Mouse (Mus musculus) midbrain, embryonic 11.5 days (tissue): ENCODE measurements around the gene Saal1. TPM values are rescaled to one million over a fixed set of nuclear protein-coding genes. Genes with fewer than 3 reads are reported as not detected.

Experiments
- ATAC-seq: fragments of 200-750 bp; cut with Nextera tagmentation; 2 replicates; pipeline ENCODE4 v1.8.0; 2017; ENCODE audit warnings: moderate TSS enrichment, moderate library complexity; ENCODE audit not compliant: low FRiP score
- DNase-seq: peaks from one replicate; pipeline ENCODE4 v3.0.0; 2015; ENCODE audit warnings: low spot score; ENCODE audit errors: missing footprints
- H3K27ac ChIP-seq: fragments of 300-500 bp; sonication (generic); 2 replicates; pipeline ENCODE4 v1.5.1; 2014; ENCODE audit warnings: low read depth, low read length
- H3K27me3 ChIP-seq: fragments of 300-500 bp; sonication (generic); 2 replicates; pipeline ENCODE4 v1.6.1; 2014; ENCODE audit warnings: mild to moderate bottlenecking, low read length, moderate library complexity, mixed read lengths; ENCODE audit not compliant: control insufficient read depth, insufficient read depth
- H3K36me3 ChIP-seq: fragments of 300-500 bp; sonication (generic); 2 replicates; pipeline ENCODE4 v1.6.1; 2014; ENCODE audit warnings: mild to moderate bottlenecking, low read length, moderate library complexity, mixed read lengths; ENCODE audit not compliant: control insufficient read depth, insufficient read depth
- H3K4me1 ChIP-seq: fragments of 300-500 bp; sonication (generic); 2 replicates; pipeline ENCODE4 v1.6.1; 2014; ENCODE audit warnings: low read length; ENCODE audit not compliant: control insufficient read depth, insufficient read depth
- H3K4me2 ChIP-seq: fragments of 300-500 bp; sonication (generic); 2 replicates; pipeline ENCODE4 v1.6.1; 2014; ENCODE audit warnings: mild to moderate bottlenecking, moderate library complexity
- H3K4me3 ChIP-seq: fragments of 300-500 bp; sonication (generic); 2 replicates; pipeline ENCODE4 v1.5.1; 2014; ENCODE audit warnings: low read depth, low read length
- H3K9ac ChIP-seq: fragments of 300-500 bp; sonication (generic); 2 replicates; pipeline ENCODE4 v1.6.1; 2014; ENCODE audit warnings: low read length
- H3K9me3 ChIP-seq: fragments of 300-500 bp; sonication (generic); 2 replicates; pipeline ENCODE4 v1.6.1; 2016; ENCODE audit warnings: low read length; ENCODE audit not compliant: control insufficient read depth
- WGBS: fragments of 180-500 bp; shearing (Covaris S2); extraction: QIAGEN DNeasy Blood & Tissue Kit; methylation state at CpG from one replicate; pipeline ENCODE4 v1.1.7; 2014; 5-methylcytosine and 5-hydroxymethylcytosine counted together
- polyA plus RNA-seq: library from polyadenylated mRNA; unstranded; fragments of >200 nt; fragmentation: Nextera tagmentation; extraction: Ambion mirVana; gene quantifications from 2 replicates; pipeline ENCODE4 v1.2.1, GENCODE M21; 2014

The Saal1 gene
- polyA plus RNA-seq, 1 experiment from 2014 or later, result 42.4 TPM

GRCm38 (mm10) chr7:46732458-46732857 is 22.0 kb upstream of the Saal1 start, which contains the start of gene Saa4:
Gene Saa4 (minus strand): TSS chr7:46732603.
- no peaks in the 10 kb centered on the region for H3K4me1 ChIP-seq
- H3K27me3 ChIP-seq, result no peaks in the 10 kb centered on the region
- WGBS, result 88% methylated on average over 4 of the region's 4 CpGs
- no peak within 1 kb of the TSS for H3K4me3 ChIP-seq
- H3K27ac ChIP-seq, result no peak within 1 kb of the TSS
- H3K9me3 ChIP-seq, result no peaks in the 10 kb centered on the region
- H3K36me3 ChIP-seq, result no peaks in the 10 kb centered on the region
- ATAC-seq (no peak), DNase-seq (no peak)
- H3K4me2 ChIP-seq, result no peak within 1 kb of the TSS
- no peak within 1 kb of the TSS for H3K9ac ChIP-seq

DNA sequence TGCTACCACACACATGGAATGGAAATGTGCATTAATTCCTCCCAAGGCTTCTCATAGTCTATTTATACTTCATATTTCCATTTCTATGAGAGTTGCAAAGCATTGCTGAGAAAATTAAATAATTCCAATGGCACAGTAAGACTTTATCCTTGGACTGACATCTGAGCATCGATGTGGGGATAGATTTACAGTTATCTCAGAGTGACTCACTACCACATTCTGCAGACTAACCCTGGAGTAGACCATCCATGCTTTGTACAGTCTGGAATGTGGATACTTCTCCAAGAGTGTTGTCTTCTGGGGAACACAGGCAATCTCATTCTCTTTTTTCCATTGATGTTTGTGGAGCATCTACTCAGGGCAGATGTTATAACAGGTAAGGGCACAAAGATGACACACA is 17.1 kb upstream of the Saal1 start:
- no peak overlapping the region for H3K4me3 ChIP-seq
- ATAC-seq (no peak), DNase-seq (no peak)
- H3K27me3 ChIP-seq, result no peaks in the 10 kb centered on the region
- no peak overlapping the region for H3K4me2 ChIP-seq
- no peaks in the 10 kb centered on the region for H3K4me1 ChIP-seq
- H3K27ac ChIP-seq, result no peak overlapping the region
- no peaks in the 10 kb centered on the region for H3K36me3 ChIP-seq
- WGBS, result 93% methylated on average over 1 of the region's 1 CpGs
- H3K9ac ChIP-seq, result no peak overlapping the region
- H3K9me3 ChIP-seq, result no peaks in the 10 kb centered on the region

GRCm38 (mm10) chr7:46724396-46724795 is 13.9 kb upstream of the Saal1 start:
- ATAC-seq, result no peak
- WGBS, result 80% methylated on average over 5 of the region's 5 CpGs
- Histone ChIP-seq H3K36me3 (no peaks in the 10 kb centered on the region), H3K9me3 (no peaks in the 10 kb centered on the region), H3K4me3 (no peak overlapping the region), H3K27ac (no peak overlapping the region), H3K4me2 (no peak overlapping the region), H3K9ac (no peak overlapping the region), H3K27me3 (no peaks in the 10 kb centered on the region), H3K4me1 (no peaks in the 10 kb centered on the region)
- DNase-seq, result no peak

GRCm38 (mm10) chr7:46723849-46724248 is 13.4 kb upstream of the Saal1 start:
- no peak overlapping the region for H3K9ac ChIP-seq
- H3K36me3 ChIP-seq, result no peaks in the 10 kb centered on the region
- no peaks in the 10 kb centered on the region for H3K27me3 ChIP-seq
- no peak overlapping the region for H3K4me2 ChIP-seq
- ATAC-seq (no peak), DNase-seq (no peak)
- H3K4me1 ChIP-seq, result no peaks in the 10 kb centered on the region
- H3K27ac ChIP-seq, result no peak overlapping the region
- WGBS, result 94% methylated on average over 3 of the region's 3 CpGs
- H3K9me3 ChIP-seq, result no peaks in the 10 kb centered on the region
- no peak overlapping the region for H3K4me3 ChIP-seq

DNA sequence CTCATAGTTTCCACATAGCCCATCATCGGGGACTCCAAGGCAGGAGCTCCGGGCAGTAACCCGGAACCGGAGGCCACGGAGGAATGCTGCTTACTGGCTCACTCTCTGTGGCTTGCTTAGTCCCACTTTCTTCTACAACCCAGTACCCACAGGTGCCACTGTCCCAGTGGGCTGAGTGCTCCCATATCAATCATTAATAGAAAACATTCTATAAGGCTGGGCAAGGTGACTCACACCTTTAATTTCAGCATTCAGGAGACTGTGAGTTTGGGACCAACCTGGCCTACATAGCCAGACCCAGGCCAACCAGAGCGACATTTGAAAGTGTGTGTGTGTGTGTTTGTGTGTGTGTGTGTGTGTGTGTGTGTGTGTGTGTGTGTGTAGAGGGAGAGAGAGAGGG is 12.9 kb upstream of the Saal1 start:
- Histone ChIP-seq H3K27ac (no peak overlapping the region), H3K9me3 (no peaks in the 10 kb centered on the region)

DNA sequence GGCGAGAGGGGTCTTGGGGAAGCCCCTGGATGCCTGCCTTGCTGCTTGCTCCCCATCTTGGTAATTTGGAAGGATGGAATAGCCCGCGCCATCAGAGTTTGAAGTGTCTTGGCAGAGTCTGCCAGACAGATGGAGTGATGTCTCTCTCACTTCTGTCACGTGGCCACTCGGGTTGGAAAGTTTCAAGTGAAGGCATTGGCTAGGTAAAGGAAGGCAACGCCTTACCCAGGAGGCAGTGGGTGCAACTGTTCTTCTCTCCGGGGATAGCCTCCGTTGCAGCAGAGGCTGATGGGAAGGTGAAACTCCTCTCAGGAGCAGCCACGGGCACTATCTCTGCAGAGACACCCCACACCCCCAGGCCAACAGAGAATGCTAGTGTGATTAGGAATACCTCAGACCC is 10.0 kb upstream of the Saal1 start:
- WGBS, result 77% methylated on average over 9 of the region's 9 CpGs
- DNase-seq (no peak), ATAC-seq (no peak)
- Histone ChIP-seq H3K27ac (no peak overlapping the region), H3K9ac (no peak overlapping the region), H3K4me2 (no peak overlapping the region), H3K27me3 (no peaks in the 10 kb centered on the region), H3K4me1 (no peaks in the 10 kb centered on the region), H3K9me3 (no peaks in the 10 kb centered on the region), H3K36me3 (no peaks in the 10 kb centered on the region), H3K4me3 (no peak overlapping the region)

More for the DNA sequence above, 12.9 kb upstream of the Saal1 start:
- no peaks in the 10 kb centered on the region for H3K27me3 ChIP-seq
- H3K36me3 ChIP-seq, result no peaks in the 10 kb centered on the region
- 93% methylated on average over 6 of the region's 6 CpGs for WGBS
- no peak overlapping the region for H3K4me3 ChIP-seq
- H3K9ac ChIP-seq, result no peak overlapping the region
- no peak overlapping the region for H3K4me2 ChIP-seq
- no peak for ATAC-seq
- H3K4me1 ChIP-seq, result no peaks in the 10 kb centered on the region
- no peak for DNase-seq

DNA sequence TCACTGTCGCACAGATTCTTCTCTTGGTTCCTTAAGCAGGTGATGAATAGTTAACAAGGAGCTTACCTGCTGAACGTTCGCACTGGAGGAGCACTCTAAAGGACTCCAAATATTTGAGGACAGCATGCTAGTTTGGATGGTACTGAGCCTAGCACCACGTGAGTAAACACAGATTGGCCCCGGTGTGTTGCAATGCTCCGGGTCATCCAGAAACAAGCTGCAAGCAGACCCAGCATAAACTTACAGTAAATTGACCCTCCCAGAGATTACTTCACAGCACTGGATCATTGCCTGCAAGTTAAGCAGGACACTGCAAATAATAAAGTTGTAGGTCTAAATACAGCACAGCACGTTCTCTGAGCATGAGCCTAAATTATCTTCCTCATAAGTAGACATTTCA is 9.0 kb upstream of the Saal1 start:
- DNase-seq, result no peak

DNA sequence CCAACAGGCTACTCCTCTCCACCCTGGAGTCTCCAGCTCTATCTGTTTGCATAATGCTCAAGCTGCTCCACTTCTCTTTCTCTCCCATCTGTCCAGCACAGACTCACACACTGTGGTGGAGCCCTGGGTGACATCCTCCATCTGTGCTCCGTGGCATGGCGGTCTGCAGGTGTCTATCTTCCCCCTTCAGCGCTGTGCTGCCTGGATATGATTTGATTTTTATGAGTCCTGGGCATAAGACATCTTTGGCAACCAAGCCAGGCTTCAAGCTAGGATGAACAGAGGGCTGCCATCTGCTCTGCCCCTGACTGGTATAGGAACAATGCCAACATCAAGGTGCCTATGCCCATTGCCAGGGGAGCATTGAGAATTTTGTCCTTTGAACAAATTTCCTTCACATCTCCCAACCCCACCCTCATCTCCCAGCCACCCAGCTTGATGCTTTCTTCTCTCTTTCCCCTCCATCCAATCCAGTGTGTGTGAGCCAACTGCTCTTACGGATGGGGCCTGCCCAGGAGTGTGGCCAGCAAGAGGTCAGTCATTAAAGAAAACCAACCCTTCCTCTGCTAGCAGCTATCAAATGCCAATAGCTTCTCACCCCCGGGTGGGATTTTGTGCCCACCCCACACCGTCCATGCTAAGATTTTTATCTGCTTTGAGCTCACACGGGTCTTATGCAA is 8.3 kb upstream of the Saal1 start:
- Histone ChIP-seq H3K9ac (no peak overlapping the region), H3K36me3 (no peaks in the 10 kb centered on the region), H3K9me3 (no peaks in the 10 kb centered on the region), H3K4me3 (no peak overlapping the region), H3K4me2 (no peak overlapping the region), H3K27ac (no peak overlapping the region), H3K27me3 (no peaks in the 10 kb centered on the region), H3K4me1 (no peaks in the 10 kb centered on the region)
- WGBS, result 83% methylated on average over 7 of the region's 7 CpGs
- DNase-seq (no peak), ATAC-seq (no peak)

More for the DNA sequence above, 9.0 kb upstream of the Saal1 start:
- no peak for ATAC-seq
- Histone ChIP-seq H3K9me3 (no peaks in the 10 kb centered on the region), H3K4me3 (no peak overlapping the region), H3K27ac (no peak overlapping the region), H3K4me1 (no peaks in the 10 kb centered on the region), H3K9ac (no peak overlapping the region), H3K36me3 (no peaks in the 10 kb centered on the region), H3K4me2 (no peak overlapping the region), H3K27me3 (no peaks in the 10 kb centered on the region)
- 81% methylated on average over 7 of the region's 7 CpGs for WGBS

DNA sequence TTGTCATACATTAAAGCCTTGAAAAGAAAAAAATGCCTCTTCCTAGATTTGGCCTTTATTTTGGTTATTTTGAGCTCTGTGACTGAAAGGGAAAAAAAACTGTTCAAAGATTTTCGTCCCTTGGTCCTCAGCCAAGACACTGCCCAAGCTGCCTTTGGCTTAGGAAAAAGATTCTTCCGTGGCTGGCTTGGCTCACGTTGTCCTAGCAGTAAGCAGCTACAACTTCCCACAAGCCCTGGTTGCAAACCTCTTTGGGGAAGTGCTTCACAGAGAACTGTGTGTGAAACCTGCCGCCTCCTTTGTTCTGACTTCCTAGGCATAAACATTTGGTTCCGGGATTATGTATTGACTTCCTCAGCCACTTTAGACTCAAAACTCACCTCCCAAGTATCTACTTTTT is 6.4 kb upstream of the Saal1 start:
- Histone ChIP-seq H3K9me3 (no peaks in the 10 kb centered on the region), H3K4me1 (no peaks in the 10 kb centered on the region), H3K4me3 (no peak overlapping the region), H3K36me3 (no peaks in the 10 kb centered on the region), H3K27me3 (no peaks in the 10 kb centered on the region), H3K4me2 (no peak overlapping the region), H3K27ac (no peak overlapping the region), H3K9ac (no peak overlapping the region)
- DNase-seq (no peak), ATAC-seq (no peak)
- 73% methylated on average over 5 of the region's 5 CpGs for WGBS
